Mouse (Mus musculus) midbrain, embryonic 14.5 days (tissue): ENCODE data around the gene Slitrk3. TPM values are rescaled to one million over a fixed set of nuclear protein-coding genes. Genes with fewer than 3 reads are reported as not detected.

Experiments
- ATAC-seq: fragments of 200-750 bp; cut with Nextera tagmentation; 2 replicates; pipeline ENCODE4 v1.8.0; 2017; ENCODE audit warnings: moderate number of reproducible peaks, moderate library complexity; ENCODE audit not compliant: low FRiP score, low TSS enrichment
- DNase-seq: peaks from one replicate; pipeline ENCODE4 v3.0.0-alpha.2; 2015
- H3K27ac ChIP-seq: fragments of 300-500 bp; sonication (generic); replicated peaks from 2 replicates; pipeline ENCODE4 v1.5.1; 2014; ENCODE audit warnings: mild to moderate bottlenecking, low read depth, low read length, moderate library complexity
- H3K27me3 ChIP-seq: fragments of 300-500 bp; sonication (generic); 2 replicates; pipeline ENCODE4 v1.6.1; 2014; ENCODE audit warnings: low read length, control low read depth, mixed read lengths; ENCODE audit not compliant: control insufficient read depth, insufficient read depth
- H3K36me3 ChIP-seq: fragments of 300-500 bp; sonication (generic); 2 replicates; pipeline ENCODE4 v1.6.1; 2014; ENCODE audit warnings: low read length, control low read depth; ENCODE audit not compliant: control insufficient read depth, insufficient read depth
- H3K4me1 ChIP-seq: fragments of 300-500 bp; sonication (generic); 2 replicates; pipeline ENCODE4 v1.6.1; 2014; ENCODE audit warnings: mild to moderate bottlenecking, antibody characterized with exemption, low read length, control low read depth; ENCODE audit not compliant: control insufficient read depth, insufficient read depth
- H3K4me2 ChIP-seq: fragments of 300-500 bp; sonication (generic); 2 replicates; pipeline ENCODE4 v1.6.1; 2014; ENCODE audit warnings: mild to moderate bottlenecking, low read length, moderate library complexity
- H3K4me3 ChIP-seq: fragments of 300-500 bp; sonication (generic); replicated peaks from 2 replicates; pipeline ENCODE4 v1.5.1; 2014; ENCODE audit warnings: low read depth, low read length
- H3K9ac ChIP-seq: fragments of 300-500 bp; sonication (generic); replicated peaks from 2 replicates; pipeline ENCODE4 v1.6.1; 2014; ENCODE audit warnings: mild to moderate bottlenecking, low read length, moderate library complexity
- H3K9me3 ChIP-seq: fragments of 300-500 bp; sonication (generic); 2 replicates; pipeline ENCODE4 v1.6.1; 2016; ENCODE audit warnings: low read length, control low read depth, mixed read lengths; ENCODE audit not compliant: control insufficient read depth
- WGBS: fragments of 180-500 bp; shearing (Covaris S2); extraction: QIAGEN DNeasy Blood & Tissue Kit; methylation state at CpG from one replicate; pipeline ENCODE4 v1.1.7; 2014; 5-methylcytosine and 5-hydroxymethylcytosine counted together
- polyA plus RNA-seq: library from polyadenylated mRNA; unstranded; fragments of >200 nt; fragmentation: Nextera tagmentation; extraction: Ambion mirVana; gene quantifications from 2 replicates; pipeline ENCODE4 v1.2.1, GENCODE M21; 2014

Gene Slitrk3
- polyA plus RNA-seq, 1 experiment from 2014 or later, result 9.6 TPM

DNA sequence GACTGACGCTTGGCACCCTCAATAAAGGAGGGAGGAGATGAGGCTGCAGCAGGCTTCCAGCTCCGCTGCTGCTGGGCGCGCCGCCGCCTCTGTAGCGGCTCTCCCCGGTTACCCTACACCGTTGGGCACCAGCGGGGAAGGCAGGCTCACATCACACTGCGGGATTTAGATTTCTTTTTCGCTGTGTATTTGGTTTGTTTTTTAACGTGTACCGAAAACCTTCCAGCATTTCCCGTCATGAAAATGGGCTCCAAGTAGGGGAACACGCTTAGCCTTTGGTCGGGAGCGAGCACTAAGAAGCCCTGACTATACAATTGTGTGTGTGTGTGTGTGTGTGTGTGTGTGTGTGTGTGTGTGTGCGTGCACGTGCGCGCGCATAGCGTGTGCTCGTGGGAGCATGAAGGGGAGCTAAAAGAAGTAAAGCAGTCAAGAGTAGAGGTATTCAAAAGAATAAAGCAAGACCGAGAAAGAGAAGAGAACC lies 4.1 kb downstream of the Slitrk3 start:
- Histone ChIP-seq H3K4me1 (peaks cover 17% of the 10 kb centered on the region), H3K27me3 (0 out of 2 replicates have a peak, but pooled peaks cover 4% of the 10 kb centered on the region), H3K27ac (peak overlapping the region; percentile 77), H3K4me3 (peak overlapping the region; percentile 44), H3K36me3 (peaks cover 23% of the 10 kb centered on the region), H3K9ac (peak overlapping the region; percentile 51), H3K9me3 (no peaks in the 10 kb centered on the region), H3K4me2 (peak overlapping the region; percentile 70)
- under 1% methylated on average over 26 of the region's 26 CpGs for WGBS
- ATAC-seq, result peak; percentile 82
- DNase-seq, result peak; percentile 83

GRCm38 (mm10) chr3:73046248-73046647 lies 11.4 kb downstream of the Slitrk3 start:
- Histone ChIP-seq H3K4me3 (no peak overlapping the region), H3K4me2 (no peak overlapping the region), H3K27ac (no peak overlapping the region), H3K9me3 (no peaks in the 10 kb centered on the region), H3K36me3 (peaks cover 23% of the 10 kb centered on the region), H3K27me3 (no peaks in the 10 kb centered on the region), H3K4me1 (no peaks in the 10 kb centered on the region), H3K9ac (no peak overlapping the region)
- DNase-seq, result peak; percentile 89
- under 1% methylated on average over 3 of the region's 3 CpGs for WGBS
- peak; percentile 65; the same call in 1 of the 2 replicates for ATAC-seq

- Histone ChIP-seq H3K9ac (no peak overlapping the region), H3K9me3 (no peaks in the 10 kb centered on the region), H3K4me2 (no peak overlapping the region), H3K4me3 (no peak overlapping the region), H3K36me3 (no peaks in the 10 kb centered on the region), H3K4me1 (no peaks in the 10 kb centered on the region), H3K27ac (no peak overlapping the region), H3K27me3 (no peaks in the 10 kb centered on the region)
- no peak for ATAC-seq
- DNase-seq, result no peak
Observed at GRCm38 (mm10) chr3:73042256-73042655, 15.3 kb downstream of the Slitrk3 start.

DNA sequence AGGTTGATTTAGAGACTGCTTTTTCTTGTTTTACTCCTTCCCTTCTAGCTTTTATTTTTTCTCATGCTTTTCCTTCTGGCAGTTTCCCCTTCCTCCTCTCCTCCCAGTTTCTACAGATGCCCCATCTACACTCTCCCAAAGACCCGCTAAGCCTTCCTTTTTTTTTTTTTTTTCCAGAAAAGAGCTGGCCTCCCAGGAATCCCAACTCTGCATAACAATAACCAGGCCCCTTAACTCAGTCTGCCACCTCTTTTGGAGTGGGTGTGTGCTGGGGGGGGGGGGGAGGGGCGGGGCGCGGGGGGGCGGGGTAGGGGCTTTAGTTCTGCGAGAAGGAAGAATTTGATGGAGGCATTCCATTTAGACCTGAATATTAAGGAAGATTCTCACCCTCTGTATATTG lies 51.6 kb downstream of the Slitrk3 start:
- H3K27ac ChIP-seq, result no peak overlapping the region
- no peaks in the 10 kb centered on the region for H3K4me1 ChIP-seq
- 3% methylated on average over 6 of the region's 6 CpGs for WGBS
- H3K36me3 ChIP-seq, result no peaks in the 10 kb centered on the region
- H3K27me3 ChIP-seq, result no peaks in the 10 kb centered on the region
- H3K4me3 ChIP-seq, result no peak overlapping the region
- H3K9ac ChIP-seq, result no peak overlapping the region
- no peak for DNase-seq
- ATAC-seq, result peak; percentile 48; the same call in 1 of the 2 replicates
- H3K9me3 ChIP-seq, result no peaks in the 10 kb centered on the region
- H3K4me2 ChIP-seq, result no peak overlapping the region

- no peaks in the 10 kb centered on the region for H3K4me1 ChIP-seq
- no peaks in the 10 kb centered on the region for H3K36me3 ChIP-seq
- 95% methylated on average over 4 of the region's 4 CpGs for WGBS
- H3K4me3 ChIP-seq, result no peak overlapping the region
- H3K9ac ChIP-seq, result no peak overlapping the region
- no peaks in the 10 kb centered on the region for H3K9me3 ChIP-seq
- no peak for ATAC-seq
- DNase-seq, result no peak
- no peaks in the 10 kb centered on the region for H3K27me3 ChIP-seq
- H3K4me2 ChIP-seq, result no peak overlapping the region
- no peak overlapping the region for H3K27ac ChIP-seq
Observed at GRCm38 (mm10) chr3:73002933-73003696, 54.5 kb downstream of the Slitrk3 start.

DNA sequence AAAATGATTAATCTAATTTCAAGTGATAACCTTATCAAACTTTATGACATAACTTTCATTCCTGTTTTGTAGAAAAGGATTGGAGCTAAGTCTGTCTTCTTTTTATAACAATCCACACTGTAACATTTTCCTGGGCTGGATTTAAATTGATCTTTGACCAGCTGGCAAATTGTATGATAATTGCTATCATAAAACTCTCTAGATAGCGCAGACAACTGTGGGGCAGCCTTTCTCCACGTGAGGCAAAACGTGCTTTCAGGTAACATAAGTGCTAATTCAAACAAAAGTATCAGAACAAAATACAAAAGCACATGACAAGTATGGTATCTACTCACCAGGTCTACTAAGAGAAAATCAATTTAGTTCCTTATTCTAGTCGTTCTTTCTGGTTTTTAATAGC lies 60.1 kb downstream of the Slitrk3 start:
- no peak for ATAC-seq
- no peak overlapping the region for H3K4me2 ChIP-seq
- DNase-seq, result no peak
- H3K4me1 ChIP-seq, result no peaks in the 10 kb centered on the region
- H3K9ac ChIP-seq, result no peak overlapping the region
- H3K9me3 ChIP-seq, result no peaks in the 10 kb centered on the region
- no peak overlapping the region for H3K4me3 ChIP-seq
- no peaks in the 10 kb centered on the region for H3K27me3 ChIP-seq
- no peak overlapping the region for H3K27ac ChIP-seq
- 81% methylated on average over 4 of the region's 4 CpGs for WGBS
- H3K36me3 ChIP-seq, result no peaks in the 10 kb centered on the region

Other genes starting within 250 kb of the Slitrk3 start
- gene Sis, start 89.9 kb downstream of the Slitrk3 start, polyA plus RNA-seq, result not detected in 2 replicates